Mouse (Mus musculus) olfactory bulb, adult 2 months (tissue): Measurements from ENCODE around the gene Grm8. TPM values are rescaled to one million over a fixed set of nuclear protein-coding genes. Genes with fewer than 3 reads are reported as not detected.
"Not testable (repeated sequence)": the region's sequence is repeated elsewhere in the genome, so short reads cannot be mapped to it uniquely, and the experiment has no call there.

Experiments
- H3K27ac ChIP-seq: fragments of 200-500 bp; 2 replicates; pipeline ENCODE4 v1.5.1; 2012; ENCODE audit warnings: low read depth, low read length; ENCODE audit not compliant: insufficient read depth
- H3K4me1 ChIP-seq: fragments of 200-500 bp; 2 replicates; pipeline ENCODE4 v1.6.1; 2012; ENCODE audit warnings: low read length; ENCODE audit not compliant: control insufficient read depth, insufficient read depth
- H3K4me3 ChIP-seq: fragments of 200-500 bp; 2 replicates; pipeline ENCODE4 v1.5.1; 2012; ENCODE audit warnings: mild to moderate bottlenecking, low read depth, low read length, moderate library complexity; ENCODE audit not compliant: insufficient read depth
- CTCF ChIP-seq: fragments of 200-500 bp; IDR thresholded peaks from 2 replicates; pipeline ENCODE4 v1.5.1; 2012; ENCODE audit warnings: low read depth, mild to moderate bottlenecking, low read length, moderate library complexity; ENCODE audit not compliant: insufficient read depth
- POLR2A ChIP-seq: fragments of 200-500 bp; IDR thresholded peaks from 2 replicates; pipeline ENCODE4 v1.6.1; 2012; ENCODE audit warnings: mild to moderate bottlenecking, low read depth, low read length, moderate library complexity; ENCODE audit not compliant: insufficient read depth
- WGBS: fragments of 180-500 bp; shearing (Covaris S2); methylation state at CpG from one replicate; pipeline ENCODE4 v1.1.7; 2018; 5-methylcytosine and 5-hydroxymethylcytosine counted together
- polyA plus RNA-seq: library from polyadenylated mRNA; stranded (reverse); fragments of >200 nt; gene quantifications from 2 replicates; pipeline ENCODE4 v1.2.4, GENCODE M21; 2012; ENCODE audit warnings: low replicate concordance; ENCODE audit not compliant: missing spikeins, insufficient read depth, insufficient read length

Gene Grm8
- polyA plus RNA-seq, 1 experiment: not detected

- Histone ChIP-seq H3K27ac (no peak overlapping the region; the same call in 1 of the 2 replicates), H3K4me1 (no peaks in the 10 kb centered on the region), H3K4me3 (no peak overlapping the region)
- TF ChIP-seq POLR2A (no peak), CTCF (no peak)
Observed at GRCm38 (mm10) chr6:27904358-27904757, 230.6 kb downstream of the Grm8 start.

DNA sequence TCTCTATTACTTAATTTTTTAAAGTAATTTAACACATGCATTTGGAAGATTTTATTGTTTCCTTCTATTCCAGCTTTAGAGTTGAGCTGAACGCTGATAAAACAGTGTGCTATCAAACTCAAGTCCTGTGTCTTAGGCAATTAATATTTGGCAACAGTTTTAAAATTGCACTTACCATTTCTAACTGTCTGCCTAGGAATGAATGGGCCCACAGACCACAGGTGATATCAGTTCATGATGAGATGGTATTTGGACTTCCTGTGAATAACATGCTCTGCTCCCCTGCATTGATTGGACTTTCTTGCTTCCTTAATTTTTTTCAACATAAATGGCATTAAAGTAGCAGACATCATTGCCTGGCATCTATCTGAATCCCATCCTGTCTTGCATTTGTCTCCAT, 232.8 kb downstream of the Grm8 start:
- H3K4me3 ChIP-seq: no peak overlapping the region
- WGBS: 96% methylated on average over 1 of the region's 1 CpGs
- no peaks in the 10 kb centered on the region for H3K4me1 ChIP-seq
- no peak for TF ChIP-seq POLR2A
- no peak for TF ChIP-seq CTCF
- no peak overlapping the region for H3K27ac ChIP-seq

DNA sequence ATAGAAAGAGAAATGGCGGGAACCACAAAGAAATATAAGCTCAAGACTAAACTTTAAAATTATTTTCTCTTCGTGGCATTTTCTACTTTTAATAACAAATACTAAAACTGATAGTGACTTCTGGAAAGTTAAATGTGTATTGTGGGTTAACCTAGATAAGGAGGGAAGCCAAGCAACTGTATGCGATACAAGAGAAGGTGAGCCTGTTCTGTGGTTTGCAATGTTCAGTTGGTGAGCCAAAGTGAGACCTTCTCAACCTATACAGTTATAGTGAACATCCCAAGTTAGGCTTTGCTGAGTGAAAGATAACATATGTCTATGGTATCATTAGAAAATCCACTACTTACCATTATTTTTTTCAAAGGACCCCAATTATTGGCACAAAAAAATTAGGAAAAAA, 233.6 kb downstream of the Grm8 start:
- Histone ChIP-seq H3K27ac (no peak overlapping the region), H3K4me3 (no peak overlapping the region), H3K4me1 (no peaks in the 10 kb centered on the region)
- TF ChIP-seq CTCF: no peak
- TF ChIP-seq POLR2A: no peak
- 88% methylated on average over 3 of the region's 3 CpGs for WGBS

GRCm38 (mm10) chr6:27895153-27895552, 239.8 kb downstream of the Grm8 start:
- H3K27ac ChIP-seq: no peak overlapping the region
- WGBS: 89% methylated on average over 1 of the region's 1 CpGs

GRCm38 (mm10) chr6:27892886-27893285, 242.1 kb downstream of the Grm8 start:
- TF ChIP-seq POLR2A (no peak), CTCF (no peak)
- H3K4me3 ChIP-seq: no peak overlapping the region
- 88% methylated on average over 1 of the region's 1 CpGs for WGBS
- no peak overlapping the region for H3K27ac ChIP-seq
- H3K4me1 ChIP-seq: no peaks in the 10 kb centered on the region

More at GRCm38 (mm10) chr6:27895153-27895552, 239.8 kb downstream of the Grm8 start:
- Histone ChIP-seq H3K4me1 (no peaks in the 10 kb centered on the region), H3K4me3 (no peak overlapping the region)
- TF ChIP-seq CTCF (no peak), POLR2A (no peak)

GRCm38 (mm10) chr6:27888391-27888790, 246.6 kb downstream of the Grm8 start:
- 83% methylated on average over 2 of the region's 2 CpGs for WGBS

GRCm38 (mm10) chr6:27887922-27888321, 247.1 kb downstream of the Grm8 start:
- H3K4me3 ChIP-seq: no peak overlapping the region
- WGBS: 100% methylated on average over 1 of the region's 1 CpGs
- H3K27ac ChIP-seq: no peak overlapping the region
- H3K4me1 ChIP-seq: no peaks in the 10 kb centered on the region
- TF ChIP-seq CTCF (no peak), POLR2A (no peak)

More at GRCm38 (mm10) chr6:27888391-27888790, 246.6 kb downstream of the Grm8 start:
- no peak for TF ChIP-seq CTCF
- TF ChIP-seq POLR2A: no peak
- H3K4me3 ChIP-seq: no peak overlapping the region
- H3K4me1 ChIP-seq: no peaks in the 10 kb centered on the region
- H3K27ac ChIP-seq: no peak overlapping the region

DNA sequence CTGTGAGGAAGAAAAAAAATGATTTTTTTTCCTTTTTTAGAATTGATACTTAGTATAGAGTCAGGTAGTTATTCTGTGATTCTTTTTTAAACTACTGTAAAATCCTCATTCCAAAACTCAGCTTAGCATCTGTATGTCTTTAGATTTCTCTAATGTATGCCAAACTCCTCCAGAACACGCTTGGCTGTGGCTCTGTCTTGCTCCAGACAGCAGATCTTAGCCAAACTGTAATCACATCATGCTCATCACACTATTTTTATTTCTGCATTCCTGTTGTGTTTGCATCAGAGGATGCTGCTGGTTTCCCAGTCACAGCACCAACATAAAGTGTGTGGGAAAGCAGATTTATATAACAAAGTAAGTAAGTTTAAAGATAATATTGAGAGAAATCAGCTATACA, 249.2 kb downstream of the Grm8 start:
- 64% methylated on average over 1 of the region's 1 CpGs for WGBS
- Histone ChIP-seq H3K4me3 (no peak overlapping the region), H3K4me1 (no peaks in the 10 kb centered on the region), H3K27ac (no peak overlapping the region)
- TF ChIP-seq CTCF: no peak
- TF ChIP-seq POLR2A: no peak

- Histone ChIP-seq H3K4me3 (no peak overlapping the region), H3K27ac (no peak overlapping the region), H3K4me1 (no peaks in the 10 kb centered on the region)
- TF ChIP-seq POLR2A: no peak
- WGBS: 67% methylated on average over 1 of the region's 1 CpGs
Observed at GRCm38 (mm10) chr6:27849644-27850043, 285.3 kb downstream of the Grm8 start.

GRCm38 (mm10) chr6:27836159-27836558, 298.8 kb downstream of the Grm8 start:
- Histone ChIP-seq H3K4me1 (no peaks in the 10 kb centered on the region), H3K27ac (no peak overlapping the region), H3K4me3 (no peak overlapping the region)
- TF ChIP-seq POLR2A (no peak), CTCF (no peak)
- 91% methylated on average over 1 of the region's 1 CpGs for WGBS

DNA sequence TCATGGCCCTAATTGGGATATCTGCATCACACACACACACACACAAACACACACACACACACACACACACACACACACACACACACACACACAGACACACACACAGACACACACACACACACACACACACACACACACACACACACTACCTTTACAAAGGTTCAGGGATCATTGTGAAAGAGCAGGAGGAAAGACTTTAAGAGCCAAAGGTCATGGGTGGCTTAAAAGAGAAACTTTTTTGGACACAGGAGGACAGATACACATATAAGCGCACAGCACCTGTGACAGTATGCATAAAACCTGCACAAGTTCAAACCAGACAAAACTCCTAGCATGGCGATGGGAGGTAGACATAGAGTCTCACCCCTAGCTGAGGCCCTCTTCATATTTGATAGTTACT, 315.2 kb downstream of the Grm8 start:
- WGBS: 97% methylated on average over 2 of the region's 2 CpGs

More for the DNA sequence above, 315.2 kb downstream of the Grm8 start:
- not testable (repeated sequence) for H3K4me1 ChIP-seq, H3K4me3 ChIP-seq, H3K27ac ChIP-seq
